Mouse (Mus musculus) hindbrain, embryonic 15.5 days (tissue): ENCODE results near the gene Gm128. TPM values are rescaled to one million over a fixed set of nuclear protein-coding genes. Genes with fewer than 3 reads are reported as not detected.

Experiments used
- ATAC-seq: fragments of 200-750 bp; cut with Nextera tagmentation; 2 replicates; pipeline ENCODE4 v1.8.0; 2017; ENCODE audit warnings: low read depth, moderate number of reproducible peaks, moderate TSS enrichment; ENCODE audit not compliant: low FRiP score
- H3K27ac ChIP-seq: fragments of 300-500 bp; sonication (generic); replicated peaks from 2 replicates; pipeline ENCODE4 v1.5.1; 2015; ENCODE audit warnings: mild to moderate bottlenecking, inconsistent platforms
- H3K27me3 ChIP-seq: fragments of 300-500 bp; sonication (generic); 2 replicates; pipeline ENCODE4 v1.6.1; 2015; ENCODE audit warnings: control low read depth, inconsistent platforms
- H3K36me3 ChIP-seq: fragments of 300-500 bp; sonication (generic); 2 replicates; pipeline ENCODE4 v1.6.1; 2015; ENCODE audit warnings: control low read depth, inconsistent platforms
- H3K4me1 ChIP-seq: fragments of 300-500 bp; sonication (generic); replicated peaks from 2 replicates; pipeline ENCODE4 v1.6.1; 2015; ENCODE audit warnings: control low read depth, inconsistent platforms
- H3K4me2 ChIP-seq: fragments of 300-500 bp; sonication (generic); 2 replicates; pipeline ENCODE4 v1.6.1; 2015; ENCODE audit warnings: moderate library complexity, mild to moderate bottlenecking, inconsistent platforms
- H3K4me3 ChIP-seq: fragments of 300-500 bp; sonication (generic); 2 replicates; pipeline ENCODE4 v1.5.1; 2015; ENCODE audit warnings: mild to moderate bottlenecking, inconsistent platforms
- H3K9ac ChIP-seq: fragments of 300-500 bp; sonication (generic); 2 replicates; pipeline ENCODE4 v1.6.1; 2015; ENCODE audit warnings: inconsistent platforms
- H3K9me3 ChIP-seq: fragments of 300-500 bp; sonication (generic); 2 replicates; pipeline ENCODE4 v1.6.1; 2016; ENCODE audit warnings: control low read depth, inconsistent platforms
- WGBS: fragments of 180-500 bp; shearing (Covaris S2); methylation state at CpG from one replicate; pipeline ENCODE4 v1.1.7; 2015; 5-methylcytosine and 5-hydroxymethylcytosine counted together
- polyA plus RNA-seq: library from polyadenylated mRNA; unstranded; fragments of >200 nt; fragmentation: Nextera tagmentation; extraction: Ambion mirVana; gene quantifications from 2 replicates; pipeline ENCODE4 v1.2.1, GENCODE M21; 2015

Gm128 gene
- polyA plus RNA-seq, 1 experiment from 2014 or later = 0.19 TPM

DNA sequence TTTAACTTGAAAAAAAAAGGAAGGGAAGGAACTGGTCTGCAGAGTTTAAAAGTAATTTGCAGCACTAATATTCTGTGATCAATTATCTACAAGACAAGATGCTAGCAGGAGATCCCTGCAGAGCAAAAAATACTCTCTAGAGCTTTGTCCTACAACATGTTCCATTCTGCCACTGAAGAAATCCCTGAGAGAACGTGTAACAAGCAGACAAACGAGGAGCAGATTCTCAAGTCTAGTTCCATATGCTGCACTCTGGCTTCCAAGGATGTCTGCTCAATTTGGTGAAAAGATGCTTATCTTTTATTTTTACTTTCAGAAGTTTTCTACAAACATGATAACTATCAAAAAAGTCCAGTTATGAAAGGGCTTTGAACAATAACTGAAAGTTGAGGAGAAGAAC is 40.8 kb downstream of the Gm128 start:
- no peaks in the 10 kb centered on the region for H3K4me1 ChIP-seq
- H3K9me3 ChIP-seq = no peaks in the 10 kb centered on the region
- H3K4me2 ChIP-seq = no peak overlapping the region
- ATAC-seq = no peak
- no peak overlapping the region for H3K27ac ChIP-seq
- 81% methylated on average over 2 of the region's 2 CpGs for WGBS
- peaks cover 50% of the 10 kb centered on the region for H3K36me3 ChIP-seq
- no peak overlapping the region for H3K4me3 ChIP-seq
- H3K9ac ChIP-seq = no peak overlapping the region
- no peaks in the 10 kb centered on the region for H3K27me3 ChIP-seq

GRCm38 (mm10) chr3:95200132-95200531 is 41.3 kb downstream of the Gm128 start:
- H3K4me3 ChIP-seq = no peak overlapping the region
- H3K27ac ChIP-seq = no peak overlapping the region
- peaks cover 49% of the 10 kb centered on the region for H3K36me3 ChIP-seq
- no peak overlapping the region for H3K4me2 ChIP-seq
- ATAC-seq = no peak
- H3K27me3 ChIP-seq = no peaks in the 10 kb centered on the region
- H3K9me3 ChIP-seq = no peaks in the 10 kb centered on the region
- WGBS = 81% methylated on average over 7 of the region's 7 CpGs
- H3K9ac ChIP-seq = no peak overlapping the region
- H3K4me1 ChIP-seq = no peaks in the 10 kb centered on the region

DNA sequence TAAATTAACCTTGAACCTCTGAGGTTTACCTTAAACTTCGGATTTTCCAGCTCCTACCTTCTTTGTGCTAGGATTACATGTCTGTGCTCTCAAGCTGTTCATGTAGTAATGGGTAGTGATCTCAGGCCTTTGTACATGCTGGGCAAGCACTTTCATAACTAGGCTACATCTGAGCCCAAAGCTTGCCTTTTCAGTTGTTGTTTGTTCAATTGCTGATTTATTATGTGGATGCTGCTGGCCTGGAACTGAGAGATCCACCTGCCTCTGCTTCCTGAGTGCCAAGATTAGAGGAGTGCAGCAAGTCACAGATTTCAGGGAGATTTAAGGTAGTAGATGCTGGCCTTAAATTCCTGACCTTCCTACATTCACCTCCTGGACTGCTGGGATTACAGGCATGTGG is 42.3 kb downstream of the Gm128 start:
- no peaks in the 10 kb centered on the region for H3K4me1 ChIP-seq
- H3K9ac ChIP-seq = no peak overlapping the region
- no peak overlapping the region for H3K27ac ChIP-seq
- no peak for ATAC-seq
- H3K9me3 ChIP-seq = no peaks in the 10 kb centered on the region
- 79% methylated on average over 1 of the region's 1 CpGs for WGBS
- peaks cover 49% of the 10 kb centered on the region for H3K36me3 ChIP-seq
- no peaks in the 10 kb centered on the region for H3K27me3 ChIP-seq
- no peak overlapping the region for H3K4me3 ChIP-seq
- H3K4me2 ChIP-seq = no peak overlapping the region

GRCm38 (mm10) chr3:95195772-95196171 is 45.6 kb downstream of the Gm128 start:
- no peak overlapping the region for H3K9ac ChIP-seq
- no peaks in the 10 kb centered on the region for H3K4me1 ChIP-seq
- H3K27me3 ChIP-seq = no peaks in the 10 kb centered on the region
- no peak overlapping the region for H3K27ac ChIP-seq
- H3K9me3 ChIP-seq = no peaks in the 10 kb centered on the region
- no peak overlapping the region for H3K4me2 ChIP-seq
- H3K36me3 ChIP-seq = peaks cover 40% of the 10 kb centered on the region
- WGBS = 91% methylated on average over 2 of the region's 2 CpGs
- H3K4me3 ChIP-seq = no peak overlapping the region
- ATAC-seq = no peak

GRCm38 (mm10) chr3:95194721-95195135 is 46.7 kb downstream of the Gm128 start:
- Histone ChIP-seq H3K27me3 (no peaks in the 10 kb centered on the region), H3K4me2 (no peak overlapping the region), H3K4me1 (no peaks in the 10 kb centered on the region), H3K9me3 (no peaks in the 10 kb centered on the region), H3K36me3 (peaks cover 38% of the 10 kb centered on the region), H3K9ac (no peak overlapping the region), H3K27ac (no peak overlapping the region), H3K4me3 (no peak overlapping the region)
- ATAC-seq = no peak
- 76% methylated on average over 6 of the region's 6 CpGs for WGBS

Other genes starting within 250 kb of the Gm128 start
- 18.9 and 21.2 TPM in 2 replicates for gene Zfp687, start 226.2 kb downstream of the Gm128 start, polyA plus RNA-seq
- 260 and 276 TPM in 2 replicates for gene Psmd4, start 199.0 kb downstream of the Gm128 start, polyA plus RNA-seq
- 15.2 and 15.8 TPM in 2 replicates for gene Pip5k1a, start 134.7 kb downstream of the Gm128 start, polyA plus RNA-seq
- 167 and 176 TPM in 2 replicates for gene Vps72, start 130.6 kb downstream of the Gm128 start, polyA plus RNA-seq
- 1.7 and 1.8 TPM in 2 replicates for gene Tmod4, start 117.1 kb downstream of the Gm128 start, polyA plus RNA-seq
- 84.0 and 88.6 TPM in 2 replicates for gene Scnm1, start 107.6 kb downstream of the Gm128 start, polyA plus RNA-seq
- 42.7 and 45.0 TPM in 2 replicates for gene Lysmd1, start 107.5 kb downstream of the Gm128 start, polyA plus RNA-seq
- gene Tnfaip8l2, start 99.2 kb downstream of the Gm128 start, polyA plus RNA-seq = 3.9 and 4.2 TPM in 2 replicates
- gene Sema6c, start 81.1 kb downstream of the Gm128 start, polyA plus RNA-seq = 33.0 and 34.7 TPM in 2 replicates
- gene Gabpb2, start 23.7 kb downstream of the Gm128 start, polyA plus RNA-seq = 3.4 and 3.6 TPM in 2 replicates
- 57.1 and 59.3 TPM in 2 replicates for gene Cdc42se1, start 12.9 kb downstream of the Gm128 start, polyA plus RNA-seq
- gene Mllt11, start 9.4 kb downstream of the Gm128 start, polyA plus RNA-seq = 323 and 341 TPM in 2 replicates
- gene Bnipl, start 9.6 kb upstream of the Gm128 start, polyA plus RNA-seq = 0.29 TPM in 1 of 2 replicates, not detected in the other
- gene Mindy1, start 39.7 kb upstream of the Gm128 start, polyA plus RNA-seq = 34.5 and 36.6 TPM in 2 replicates
- 66.5 and 69.9 TPM in 2 replicates for gene Prune1, start 40.5 kb upstream of the Gm128 start, polyA plus RNA-seq
- 0.47 and 0.72 TPM in 2 replicates for gene Anxa9, start 65.6 kb upstream of the Gm128 start, polyA plus RNA-seq
- 92.7 and 101 TPM in 2 replicates for gene Cers2, start 73.2 kb upstream of the Gm128 start, polyA plus RNA-seq
- 39.3 and 42.7 TPM in 2 replicates for gene Setdb1, start 115.6 kb upstream of the Gm128 start, polyA plus RNA-seq
- gene 4930558C23Rik, start 161.2 kb upstream of the Gm128 start, polyA plus RNA-seq = not detected in 2 replicates
- gene Arnt, start 192.8 kb upstream of the Gm128 start, polyA plus RNA-seq = 15.8 and 17.5 TPM in 2 replicates